Mouse (Mus musculus) heart, embryonic 14.5 days (tissue): ENCODE measurements around the gene Ncoa4. TPM values are rescaled to one million over a fixed set of nuclear protein-coding genes. Genes with fewer than 3 reads are reported as not detected.

Source experiments
- ATAC-seq: fragments of 200-750 bp; cut with Nextera tagmentation; 2 replicates; pipeline ENCODE4 v1.8.0; 2017; ENCODE audit warnings: low read depth, moderate TSS enrichment; ENCODE audit not compliant: insufficient number of reproducible peaks, insufficient read depth, low FRiP score
- H3K27ac ChIP-seq, 2 experiments: fragments of 200-500 bp in 1 of 2; fragments of 300-500 bp in 1 of 2; sonication (generic) in 1 of 2; replicated peaks in 1 of 2; 2 replicates each; pipeline ENCODE4 v1.5.1; 2012 to 2014; ENCODE audit warnings: low read depth in 2 of 2, low read length in 2 of 2, control low read depth in 1 of 2, mild to moderate bottlenecking in 1 of 2, mixed read lengths in 1 of 2; ENCODE audit not compliant: control insufficient read depth in 1 of 2, insufficient read depth in 1 of 2
- H3K27me3 ChIP-seq: fragments of 300-500 bp; sonication (generic); 2 replicates; pipeline ENCODE4 v1.6.1; 2014; ENCODE audit warnings: mild to moderate bottlenecking, low read length, control low read depth; ENCODE audit not compliant: control insufficient read depth, insufficient read depth
- H3K36me3 ChIP-seq: fragments of 300-500 bp; sonication (generic); 2 replicates; pipeline ENCODE4 v1.6.1; 2014; ENCODE audit warnings: mild to moderate bottlenecking, control low read depth, low read length, mixed read lengths; ENCODE audit not compliant: control insufficient read depth, insufficient read depth
- H3K4me1 ChIP-seq, 2 experiments: fragments of 200-500 bp in 1 of 2; fragments of 300-500 bp in 1 of 2; sonication (generic) in 1 of 2; 2 replicates each; pipeline ENCODE4 v1.6.1; 2012 to 2014; ENCODE audit warnings: low read length in 2 of 2, control low read depth in 1 of 2, mixed read lengths in 1 of 2; ENCODE audit not compliant: control insufficient read depth in 2 of 2, insufficient read depth in 2 of 2
- H3K4me2 ChIP-seq: fragments of 300-500 bp; sonication (generic); 2 replicates; pipeline ENCODE4 v1.6.1; 2014; ENCODE audit warnings: mild to moderate bottlenecking, low read length
- H3K4me3 ChIP-seq, 2 experiments: fragments of 200-500 bp in 1 of 2; fragments of 300-500 bp in 1 of 2; sonication (generic) in 1 of 2; 2 replicates each; pipeline ENCODE4 v1.5.1; 2012 to 2014; ENCODE audit warnings: low read length in 2 of 2, mild to moderate bottlenecking in 2 of 2, control low read depth in 1 of 2, low read depth in 1 of 2, moderate library complexity in 1 of 2; ENCODE audit not compliant: control insufficient read depth in 1 of 2, insufficient read depth in 1 of 2
- H3K9ac ChIP-seq: fragments of 300-500 bp; sonication (generic); 2 replicates; pipeline ENCODE4 v1.6.1; 2014; ENCODE audit warnings: mild to moderate bottlenecking, low read length
- H3K9me3 ChIP-seq: fragments of 300-500 bp; sonication (generic); 2 replicates; pipeline ENCODE4 v1.6.1; 2016; ENCODE audit warnings: low read length, control low read depth; ENCODE audit not compliant: control insufficient read depth
- WGBS: fragments of 180-500 bp; shearing (Covaris S2); extraction: QIAGEN DNeasy Blood & Tissue Kit; methylation state at CpG from one replicate; pipeline ENCODE4 v1.1.7; 2014; 5-methylcytosine and 5-hydroxymethylcytosine counted together
- polyA plus RNA-seq: library from polyadenylated mRNA; unstranded; fragments of >200 nt; fragmentation: Nextera tagmentation; extraction: Ambion mirVana; gene quantifications from 2 replicates; pipeline ENCODE4 v1.2.1, GENCODE M21; 2014

The Ncoa4 gene
- polyA plus RNA-seq, 1 experiment from 2014 or later, result 124 TPM

GRCm38 (mm10) chr14:32145809-32146511 lies 13.7 kb upstream of the Ncoa4 start:
- Histone ChIP-seq H3K4me3 (no peak overlapping the region), H3K36me3 (no peaks in the 10 kb centered on the region), H3K27ac (peak overlapping the region; percentile 9; a peak in 1 of 4 replicates), H3K4me2 (peak overlapping the region; percentile 11; the same call in 1 of the 2 replicates), H3K9me3 (no peaks in the 10 kb centered on the region; the same call in 1 of the 2 replicates), H3K9ac (no peak overlapping the region), H3K27me3 (no peaks in the 10 kb centered on the region), H3K4me1 (no peaks in the 10 kb centered on the region)
- ATAC-seq, result no peak
- WGBS, result 33% methylated on average over 7 of the region's 7 CpGs

DNA sequence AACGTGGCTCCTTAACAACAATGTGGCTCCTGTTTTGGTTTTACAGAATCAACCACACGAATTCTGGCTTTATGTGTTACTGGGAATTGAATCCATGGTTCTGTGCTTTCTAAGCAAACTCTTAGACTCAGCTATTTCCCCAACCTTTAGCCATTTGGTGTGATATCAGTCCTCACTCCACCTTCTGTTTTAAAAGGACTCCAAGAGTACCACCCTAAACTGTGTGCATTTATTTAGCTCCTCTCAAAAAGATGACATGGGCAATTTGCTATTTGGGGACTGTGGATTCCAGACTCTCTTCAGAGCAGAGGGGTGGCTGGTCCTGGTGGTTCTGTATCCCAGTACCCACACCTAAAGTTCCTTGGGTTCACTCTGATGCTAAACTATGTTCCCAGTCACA lies 13.1 kb upstream of the Ncoa4 start:
- no peak for ATAC-seq
- Histone ChIP-seq H3K9ac (no peak overlapping the region), H3K36me3 (no peaks in the 10 kb centered on the region), H3K9me3 (no peaks in the 10 kb centered on the region; the same call in 1 of the 2 replicates), H3K27ac (no peak overlapping the region; a peak in 1 of 4 replicates), H3K4me2 (no peak overlapping the region; the same call in 1 of the 2 replicates), H3K4me1 (no peaks in the 10 kb centered on the region), H3K27me3 (no peaks in the 10 kb centered on the region), H3K4me3 (no peak overlapping the region)
- WGBS, result 47% methylated on average over 2 of the region's 2 CpGs

DNA sequence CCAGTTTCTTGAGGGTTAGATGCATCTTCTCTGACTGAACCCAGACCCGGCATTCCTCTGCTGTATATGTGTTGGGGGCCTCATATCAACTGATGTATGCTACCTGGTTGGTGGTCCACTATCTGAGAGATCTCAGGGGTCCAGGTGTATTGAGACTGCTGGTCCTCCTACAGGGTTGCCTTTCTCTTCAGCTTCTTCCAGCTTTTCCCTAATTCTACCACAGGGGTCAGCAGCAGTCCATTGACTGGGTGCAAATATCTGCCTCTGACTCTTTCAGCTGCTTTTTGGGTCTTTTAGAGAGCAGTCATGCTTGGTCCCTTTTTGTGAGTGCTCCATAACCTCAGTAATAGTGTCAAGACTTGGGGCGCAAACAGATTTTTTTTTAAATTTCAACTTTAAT lies 8.8 kb upstream of the Ncoa4 start:
- Histone ChIP-seq H3K4me2 (no peak overlapping the region), H3K27me3 (no peaks in the 10 kb centered on the region), H3K36me3 (no peaks in the 10 kb centered on the region), H3K9me3 (no peaks in the 10 kb centered on the region; the same call in 1 of the 2 replicates), H3K27ac (no peak overlapping the region), H3K9ac (no peak overlapping the region), H3K4me3 (no peak overlapping the region), H3K4me1 (no peaks in the 10 kb centered on the region)
- 81% methylated on average over 2 of the region's 2 CpGs for WGBS
- no peak for ATAC-seq

GRCm38 (mm10) chr14:32152243-32152965 lies 7.3 kb upstream of the Ncoa4 start:
- no peak overlapping the region for H3K9ac ChIP-seq
- no peaks in the 10 kb centered on the region for H3K4me1 ChIP-seq
- H3K4me2 ChIP-seq, result no peak overlapping the region
- H3K4me3 ChIP-seq, result no peak overlapping the region
- no peak for ATAC-seq
- H3K27me3 ChIP-seq, result no peaks in the 10 kb centered on the region
- no peaks in the 10 kb centered on the region for H3K36me3 ChIP-seq
- 91% methylated on average over 18 of the region's 18 CpGs for WGBS
- H3K9me3 ChIP-seq, result no peaks in the 10 kb centered on the region; the same call in 1 of the 2 replicates
- no peak overlapping the region for H3K27ac ChIP-seq

DNA sequence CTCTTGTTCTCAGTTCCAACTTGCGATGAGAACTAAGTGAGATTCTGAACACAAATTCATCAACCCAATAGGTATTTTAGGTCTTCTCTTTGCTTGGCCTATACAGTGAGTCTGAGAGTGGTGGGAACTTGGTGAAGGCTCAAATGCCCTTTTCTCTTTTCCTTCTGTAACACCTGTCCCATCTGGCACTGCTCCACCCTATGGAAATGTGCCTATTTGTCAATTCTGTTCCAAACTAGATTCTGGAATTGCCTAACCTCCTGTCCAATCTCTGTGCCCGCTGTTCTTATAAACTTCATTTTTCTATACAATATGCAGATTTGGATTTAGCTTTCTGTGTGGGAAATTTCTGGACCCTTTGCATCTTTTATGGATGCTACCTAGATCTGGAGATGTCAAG lies 6.5 kb upstream of the Ncoa4 start:
- WGBS, result 83% methylated on average over 2 of the region's 2 CpGs
- Histone ChIP-seq H3K4me2 (no peak overlapping the region), H3K36me3 (no peaks in the 10 kb centered on the region), H3K9me3 (no peaks in the 10 kb centered on the region), H3K27ac (no peak overlapping the region), H3K4me3 (no peak overlapping the region), H3K9ac (no peak overlapping the region), H3K27me3 (no peaks in the 10 kb centered on the region), H3K4me1 (no peaks in the 10 kb centered on the region)
- no peak for ATAC-seq

DNA sequence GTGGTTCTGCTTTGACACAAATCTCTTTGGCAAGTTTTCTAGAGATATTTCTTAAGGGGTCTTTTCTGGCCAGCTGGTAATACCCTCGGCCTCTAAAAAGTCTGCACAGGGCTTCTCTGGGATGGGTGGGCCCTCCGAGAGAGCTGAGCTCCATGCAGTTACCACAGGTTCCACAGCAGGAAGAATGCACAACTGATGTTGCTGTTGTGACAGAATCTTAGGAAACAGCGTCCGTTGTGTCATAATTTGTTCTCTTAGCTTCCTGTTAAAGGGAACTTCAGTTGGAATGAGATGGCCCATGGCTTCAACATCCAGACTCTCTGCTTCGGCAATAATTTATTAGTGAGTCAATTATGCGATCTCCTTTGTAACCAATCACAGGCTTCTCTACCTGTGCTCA lies 4.9 kb upstream of the Ncoa4 start:
- H3K36me3 ChIP-seq, result no peaks in the 10 kb centered on the region
- H3K27ac ChIP-seq, result no peak overlapping the region

GRCm38 (mm10) chr14:32159150-32159670 lies 455 bp upstream of the Ncoa4 start:
- H3K36me3 ChIP-seq, result no peaks in the 10 kb centered on the region
- peak overlapping the region; percentile 65 to 91 for H3K27ac ChIP-seq
- peak overlapping the region; percentile 88 to 94 for H3K4me3 ChIP-seq
- ATAC-seq, result 0 out of 2 replicates have a peak, but pooled peaks have one; percentile 2
- H3K4me1 ChIP-seq, result peaks cover 6 to 16% of the 10 kb centered on the region in 2 experiments
- peak overlapping the region; percentile 97 for H3K9ac ChIP-seq
- no peaks in the 10 kb centered on the region for H3K9me3 ChIP-seq
- H3K4me2 ChIP-seq, result peak overlapping the region; percentile 89
- 34% methylated on average over 4 of the region's 4 CpGs for WGBS
- no peaks in the 10 kb centered on the region for H3K27me3 ChIP-seq

More for the DNA sequence above, 4.9 kb upstream of the Ncoa4 start:
- Histone ChIP-seq H3K9ac (no peak overlapping the region), H3K4me3 (no peak overlapping the region), H3K27me3 (no peaks in the 10 kb centered on the region), H3K9me3 (no peaks in the 10 kb centered on the region), H3K4me1 (peaks cover 4% of the 10 kb centered on the region in 2 experiments; a peak in 2 of 4 replicates), H3K4me2 (no peak overlapping the region)
- 85% methylated on average over 6 of the region's 6 CpGs for WGBS
- no peak for ATAC-seq
